Mouse (Mus musculus): ENCODE data around the gene Gcnt4. TPM values are rescaled to one million over a fixed set of nuclear protein-coding genes. Genes with fewer than 3 reads are reported as not detected.

The Gcnt4 gene
- polyA plus RNA-seq, 1 experiment from 2014 or later = 0.45 TPM

- Histone ChIP-seq H3K27ac (ENCODE audit: low read depth) (no peak overlapping the region), H3K4me2 (ENCODE audit: low read length) (no peak overlapping the region), H3K27me3 (replicated peaks; ENCODE audit: control insufficient read depth, insufficient read depth, low read length) (no peaks in the 10 kb centered on the region), H3K4me3 (ENCODE audit: low read depth, low read length) (no peak overlapping the region), H3K9ac (ENCODE audit: low read length) (no peak overlapping the region), H3K36me3 (ENCODE audit: control insufficient read depth, insufficient read depth, low read length) (no peaks in the 10 kb centered on the region), H3K4me1 (replicated peaks; ENCODE audit: control insufficient read depth, insufficient read depth, low read length) (no peaks in the 10 kb centered on the region), H3K9me3 (ENCODE audit: control insufficient read depth, low read length) (no peaks in the 10 kb centered on the region)
- DNase-seq (ENCODE audit: low spot score) = peak; percentile 21
- ATAC-seq (replicated peaks; ENCODE audit: low FRiP score, low TSS enrichment, low read depth) = no peak
- WGBS = 92% methylated on average over 6 of the region's 6 CpGs
These were observed 52.6 kb downstream of the Gcnt4 start for GRCm38 (mm10) chr13:96976986-96977595.

- H3K4me1 ChIP-seq (replicated peaks; ENCODE audit: control insufficient read depth, insufficient read depth, low read length) = no peaks in the 10 kb centered on the region; the same call in none of the 2 replicates
- no peak for ATAC-seq (replicated peaks; ENCODE audit: low FRiP score, low TSS enrichment, low read depth)
- DNase-seq (ENCODE audit: low spot score) = no peak
- H3K9ac ChIP-seq (ENCODE audit: low read length) = no peak overlapping the region
- no peaks in the 10 kb centered on the region for H3K9me3 ChIP-seq (ENCODE audit: control insufficient read depth, low read length)
- H3K36me3 ChIP-seq (ENCODE audit: control insufficient read depth, insufficient read depth, low read length) = no peaks in the 10 kb centered on the region
- H3K27me3 ChIP-seq (replicated peaks; ENCODE audit: control insufficient read depth, insufficient read depth, low read length) = no peaks in the 10 kb centered on the region
- no peak overlapping the region for H3K4me2 ChIP-seq (ENCODE audit: low read length)
- no peak overlapping the region for H3K27ac ChIP-seq (ENCODE audit: low read depth)
- no peak overlapping the region for H3K4me3 ChIP-seq (ENCODE audit: low read depth, low read length)
These were observed 56.1 kb downstream of the Gcnt4 start for GRCm38 (mm10) chr13:96980561-96980960.

GRCm38 (mm10) chr13:96983251-96984126 lies 59.0 kb downstream of the Gcnt4 start:
- H3K27ac ChIP-seq (ENCODE audit: low read depth) = no peak overlapping the region
- WGBS = 49% methylated on average over 26 of the region's 26 CpGs
- H3K4me2 ChIP-seq (ENCODE audit: low read length) = peak overlapping the region; percentile 9
- ATAC-seq (replicated peaks; ENCODE audit: low FRiP score, low TSS enrichment, low read depth) (no peak), DNase-seq (ENCODE audit: low spot score) (peak; percentile 50)
- no peaks in the 10 kb centered on the region; the same call in none of the 2 replicates for H3K4me1 ChIP-seq (replicated peaks; ENCODE audit: control insufficient read depth, insufficient read depth, low read length)
- H3K9me3 ChIP-seq (ENCODE audit: control insufficient read depth, low read length) = no peaks in the 10 kb centered on the region
- H3K9ac ChIP-seq (ENCODE audit: low read length) = no peak overlapping the region
- H3K36me3 ChIP-seq (ENCODE audit: control insufficient read depth, insufficient read depth, low read length) = no peaks in the 10 kb centered on the region
- no peaks in the 10 kb centered on the region for H3K27me3 ChIP-seq (replicated peaks; ENCODE audit: control insufficient read depth, insufficient read depth, low read length)
- no peak overlapping the region for H3K4me3 ChIP-seq (ENCODE audit: low read depth, low read length)

- WGBS = 70% methylated on average over 5 of the region's 5 CpGs
- H3K4me3 ChIP-seq (ENCODE audit: low read depth, low read length) = no peak overlapping the region
- H3K27ac ChIP-seq (ENCODE audit: low read depth) = no peak overlapping the region
- H3K4me2 ChIP-seq (ENCODE audit: low read length) = no peak overlapping the region
- ATAC-seq (replicated peaks; ENCODE audit: low FRiP score, low TSS enrichment, low read depth) = no peak
- H3K36me3 ChIP-seq (ENCODE audit: control insufficient read depth, insufficient read depth, low read length) = no peaks in the 10 kb centered on the region
- no peaks in the 10 kb centered on the region for H3K27me3 ChIP-seq (replicated peaks; ENCODE audit: control insufficient read depth, insufficient read depth, low read length)
- no peaks in the 10 kb centered on the region for H3K9me3 ChIP-seq (ENCODE audit: control insufficient read depth, low read length)
- no peak overlapping the region for H3K9ac ChIP-seq (ENCODE audit: low read length)
- no peaks in the 10 kb centered on the region; the same call in none of the 2 replicates for H3K4me1 ChIP-seq (replicated peaks; ENCODE audit: control insufficient read depth, insufficient read depth, low read length)
- DNase-seq (ENCODE audit: low spot score) = peak; percentile 20
These were observed 60.2 kb downstream of the Gcnt4 start for GRCm38 (mm10) chr13:96984688-96985087.

- no peaks in the 10 kb centered on the region for H3K36me3 ChIP-seq (ENCODE audit: control insufficient read depth, insufficient read depth, low read length)
- no peaks in the 10 kb centered on the region for H3K27me3 ChIP-seq (replicated peaks; ENCODE audit: control insufficient read depth, insufficient read depth, low read length)
- H3K4me1 ChIP-seq (replicated peaks; ENCODE audit: control insufficient read depth, insufficient read depth, low read length) = no peaks in the 10 kb centered on the region; the same call in none of the 2 replicates
- DNase-seq (ENCODE audit: low spot score) (peak; percentile 42), ATAC-seq (replicated peaks; ENCODE audit: low FRiP score, low TSS enrichment, low read depth) (no peak)
- no peak overlapping the region for H3K4me3 ChIP-seq (ENCODE audit: low read depth, low read length)
- H3K9ac ChIP-seq (ENCODE audit: low read length) = no peak overlapping the region
- no peak overlapping the region for H3K27ac ChIP-seq (ENCODE audit: low read depth)
- WGBS = 64% methylated on average over 12 of the region's 12 CpGs
- no peaks in the 10 kb centered on the region for H3K9me3 ChIP-seq (ENCODE audit: control insufficient read depth, low read length)
- H3K4me2 ChIP-seq (ENCODE audit: low read length) = no peak overlapping the region
These were observed 61.2 kb downstream of the Gcnt4 start for GRCm38 (mm10) chr13:96985599-96986275.

- Histone ChIP-seq H3K9ac (ENCODE audit: low read length) (no peak overlapping the region), H3K9me3 (ENCODE audit: control insufficient read depth, low read length) (no peaks in the 10 kb centered on the region), H3K27me3 (replicated peaks; ENCODE audit: control insufficient read depth, insufficient read depth, low read length) (no peaks in the 10 kb centered on the region), H3K4me2 (ENCODE audit: low read length) (no peak overlapping the region), H3K4me3 (ENCODE audit: low read depth, low read length) (no peak overlapping the region), H3K27ac (ENCODE audit: low read depth) (no peak overlapping the region), H3K36me3 (ENCODE audit: control insufficient read depth, insufficient read depth, low read length) (no peaks in the 10 kb centered on the region), H3K4me1 (replicated peaks; ENCODE audit: control insufficient read depth, insufficient read depth, low read length) (no peaks in the 10 kb centered on the region)
- no peak for ATAC-seq (replicated peaks; ENCODE audit: low FRiP score, low TSS enrichment, low read depth)
- DNase-seq (ENCODE audit: low spot score) = no peak
- WGBS = 94% methylated on average over 16 of the region's 16 CpGs
These were observed 64.6 kb downstream of the Gcnt4 start for GRCm38 (mm10) chr13:96989129-96989528.

GRCm38 (mm10) chr13:96990045-96990444 lies 65.6 kb downstream of the Gcnt4 start:
- WGBS = 91% methylated on average over 3 of the region's 3 CpGs
- no peak overlapping the region for H3K27ac ChIP-seq (ENCODE audit: low read depth)
- DNase-seq (ENCODE audit: low spot score) (peak; percentile 24), ATAC-seq (replicated peaks; ENCODE audit: low FRiP score, low TSS enrichment, low read depth) (no peak)
- no peak overlapping the region for H3K4me2 ChIP-seq (ENCODE audit: low read length)
- H3K36me3 ChIP-seq (ENCODE audit: control insufficient read depth, insufficient read depth, low read length) = no peaks in the 10 kb centered on the region
- H3K9me3 ChIP-seq (ENCODE audit: control insufficient read depth, low read length) = no peaks in the 10 kb centered on the region
- H3K27me3 ChIP-seq (replicated peaks; ENCODE audit: control insufficient read depth, insufficient read depth, low read length) = no peaks in the 10 kb centered on the region
- no peak overlapping the region for H3K4me3 ChIP-seq (ENCODE audit: low read depth, low read length)
- H3K9ac ChIP-seq (ENCODE audit: low read length) = no peak overlapping the region
- no peaks in the 10 kb centered on the region for H3K4me1 ChIP-seq (replicated peaks; ENCODE audit: control insufficient read depth, insufficient read depth, low read length)

- H3K9me3 ChIP-seq (ENCODE audit: control insufficient read depth, low read length) = no peaks in the 10 kb centered on the region
- no peak overlapping the region for H3K4me2 ChIP-seq (ENCODE audit: low read length)
- H3K27ac ChIP-seq (ENCODE audit: low read depth) = no peak overlapping the region
- ATAC-seq (replicated peaks; ENCODE audit: low FRiP score, low TSS enrichment, low read depth) (no peak), DNase-seq (ENCODE audit: low spot score) (peak; percentile 15)
- 81% methylated on average over 14 of the region's 14 CpGs for WGBS
- no peaks in the 10 kb centered on the region for H3K27me3 ChIP-seq (replicated peaks; ENCODE audit: control insufficient read depth, insufficient read depth, low read length)
- H3K36me3 ChIP-seq (ENCODE audit: control insufficient read depth, insufficient read depth, low read length) = no peaks in the 10 kb centered on the region
- no peak overlapping the region for H3K4me3 ChIP-seq (ENCODE audit: low read depth, low read length)
- no peaks in the 10 kb centered on the region for H3K4me1 ChIP-seq (replicated peaks; ENCODE audit: control insufficient read depth, insufficient read depth, low read length)
- H3K9ac ChIP-seq (ENCODE audit: low read length) = no peak overlapping the region
These were observed 66.2 kb downstream of the Gcnt4 start for GRCm38 (mm10) chr13:96990561-96991265.

Data from intestine, embryonic 14.5 days (tissue).